Mouse (Mus musculus): ENCODE data around the gene Gli1.

- TF ChIP-seq CTCF (conservative IDR thresholded peaks at IDR 0.05; ENCODE audit: insufficient read depth, insufficient read length, low read depth, low read length): no peak
- TF ChIP-seq POLR2A (IDR thresholded peaks at IDR 0.05; ENCODE audit: low read depth, low read length): no peak
These were observed 59.1 kb downstream of the Gli1 start for GRCm38 (mm10) chr10:127282620-127283215.

Data from kidney, adult 2 months (tissue).